Mouse (Mus musculus): ENCODE data around the gene Phf2. TPM values are rescaled to one million over a fixed set of nuclear protein-coding genes. Genes with fewer than 3 reads are reported as not detected.
"Not testable (repeated sequence)": the region's sequence is repeated elsewhere in the genome, so short reads cannot be mapped to it uniquely, and the experiment has no call there.

The Phf2 gene
- polyA plus RNA-seq, 1 experiment from 2014 or later, result 6.6 TPM

- H3K36me3 ChIP-seq, result peaks cover 100% of the 10 kb centered on the region
- H3K9me3 ChIP-seq (replicated peaks), result no peaks in the 10 kb centered on the region
- WGBS, result 95% methylated on average over 10 of the region's 10 CpGs
- no peak for DNase-seq (ENCODE audit: low spot score)
- H3K27ac ChIP-seq (replicated peaks), result no peak overlapping the region
- no peak overlapping the region for H3K4me3 ChIP-seq
- H3K27me3 ChIP-seq (ENCODE audit: low read depth, poor library complexity, severe bottlenecking), result no peaks in the 10 kb centered on the region
- H3K4me1 ChIP-seq, result 0 out of 2 replicates have a peak, but pooled peaks cover 2% of the 10 kb centered on the region
These were observed 48.6 kb downstream of the Phf2 start for GRCm38 (mm10) chr13:48822288-48822687.

DNA sequence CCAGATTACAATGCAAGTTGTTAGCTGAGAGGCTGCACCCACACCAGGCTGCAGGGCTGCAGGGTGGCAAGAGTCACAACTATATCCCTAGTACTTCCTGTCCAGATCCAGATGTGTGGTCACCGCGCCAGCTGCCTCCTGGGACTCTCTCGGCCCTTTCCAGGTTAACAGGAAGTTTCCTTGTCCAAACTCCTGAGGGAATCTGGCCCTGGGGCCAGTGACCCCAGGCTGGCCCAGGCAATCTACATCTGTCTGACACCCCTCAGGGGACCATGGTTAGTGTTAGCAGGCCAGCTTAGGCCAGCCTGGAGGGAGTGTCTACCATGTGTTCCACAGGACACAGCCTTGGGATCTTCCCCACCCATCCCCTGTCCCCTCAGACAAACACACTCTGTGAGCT, 51.8 kb downstream of the Phf2 start:
- WGBS, result 80% methylated on average over 3 of the region's 3 CpGs
- Histone ChIP-seq H3K9me3 (replicated peaks) (no peaks in the 10 kb centered on the region), H3K4me3 (no peak overlapping the region), H3K27me3 (ENCODE audit: low read depth, poor library complexity, severe bottlenecking) (no peaks in the 10 kb centered on the region), H3K27ac (replicated peaks) (no peak overlapping the region), H3K36me3 (peaks cover 100% of the 10 kb centered on the region), H3K4me1 (0 out of 2 replicates have a peak, but pooled peaks cover 2% of the 10 kb centered on the region)
- DNase-seq (ENCODE audit: low spot score), result no peak

DNA sequence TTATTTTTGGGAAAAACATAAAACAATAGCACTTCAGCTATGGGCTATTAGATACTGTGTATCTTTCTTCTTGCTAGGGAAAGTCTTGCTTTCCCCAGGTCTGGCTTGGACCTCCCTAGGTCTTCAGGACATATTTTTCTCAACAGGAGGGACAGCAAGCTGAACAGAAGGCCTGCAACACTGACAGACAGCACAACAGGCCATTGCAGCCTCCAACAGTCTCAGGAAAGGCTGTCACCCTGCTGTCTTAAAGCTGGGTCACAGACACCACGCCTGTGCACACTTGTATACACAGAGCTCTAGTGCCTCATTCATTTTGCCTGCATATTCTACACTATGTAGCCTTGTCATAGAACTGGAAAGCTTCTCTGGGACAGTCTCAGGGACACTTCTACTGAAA, 56.5 kb downstream of the Phf2 start:
- peaks cover 100% of the 10 kb centered on the region for H3K36me3 ChIP-seq
- no peak overlapping the region for H3K27ac ChIP-seq (replicated peaks)
- DNase-seq (ENCODE audit: low spot score), result no peak
- H3K4me3 ChIP-seq, result no peak overlapping the region
- 83% methylated on average over 1 of the region's 1 CpGs for whole genome bisulfite sequencing
- H3K4me1 ChIP-seq, result peaks cover 8% of the 10 kb centered on the region; the same call in 1 of the 2 replicates
- H3K27me3 ChIP-seq (ENCODE audit: low read depth, poor library complexity, severe bottlenecking), result no peaks in the 10 kb centered on the region
- no peaks in the 10 kb centered on the region for H3K9me3 ChIP-seq (replicated peaks)

DNA sequence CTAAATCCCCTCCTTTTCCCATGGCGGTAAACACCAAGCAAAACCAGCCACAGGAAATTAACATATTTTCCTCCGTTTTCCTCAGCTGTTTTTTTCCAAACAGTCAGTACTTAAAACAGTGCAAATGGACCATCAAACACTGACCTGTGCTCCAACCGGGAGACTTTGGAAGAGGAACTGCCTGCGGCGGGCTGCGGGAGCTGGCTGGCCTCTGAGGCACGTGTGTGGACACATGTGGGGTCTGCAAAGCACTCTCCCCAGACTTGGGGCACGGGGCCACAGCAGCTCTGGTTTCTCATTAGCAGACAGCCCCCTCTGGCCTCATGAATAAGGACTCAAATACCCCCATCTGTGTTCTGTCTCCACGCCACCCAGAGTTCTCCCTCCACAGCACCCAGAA, 59.9 kb downstream of the Phf2 start:
- Histone ChIP-seq H3K4me1 (peaks cover 5% of the 10 kb centered on the region; the same call in 1 of the 2 replicates), H3K9me3 (replicated peaks) (no peaks in the 10 kb centered on the region), H3K36me3 (peaks cover 100% of the 10 kb centered on the region), H3K27ac (replicated peaks) (no peak overlapping the region), H3K4me3 (no peak overlapping the region), H3K27me3 (ENCODE audit: low read depth, poor library complexity, severe bottlenecking) (no peaks in the 10 kb centered on the region)
- DNase-seq (ENCODE audit: low spot score), result no peak
- WGBS, result 82% methylated on average over 9 of the region's 9 CpGs

DNA sequence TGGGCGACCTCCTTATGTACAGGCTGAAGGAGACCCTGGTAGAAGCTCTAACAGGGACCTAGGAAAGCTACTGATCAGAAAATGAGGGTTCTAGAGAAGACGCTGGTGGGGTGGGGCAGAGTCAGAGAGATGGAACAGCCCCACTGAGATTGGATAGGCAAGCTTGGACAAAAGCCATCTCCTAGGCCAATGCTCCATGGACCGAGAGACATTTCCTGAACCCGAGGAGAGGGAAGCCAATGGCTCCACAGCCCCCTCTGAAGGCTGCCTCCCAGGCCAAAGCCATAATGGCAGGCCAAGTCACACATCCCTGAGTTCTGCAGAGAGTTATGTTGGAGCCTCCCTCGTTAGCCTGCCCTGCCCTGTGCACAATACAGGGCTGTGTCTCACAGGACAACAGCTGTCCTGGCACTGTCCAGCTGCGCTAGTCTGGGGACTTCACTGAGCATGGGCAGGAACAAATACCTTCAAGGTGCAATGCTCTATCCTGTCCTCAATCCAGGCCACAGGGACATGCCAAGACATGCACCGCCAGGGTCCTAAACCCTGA, 60.6 kb downstream of the Phf2 start:
- Histone ChIP-seq H3K4me1 (peaks cover 5% of the 10 kb centered on the region; the same call in 1 of the 2 replicates), H3K27me3 (ENCODE audit: low read depth, poor library complexity, severe bottlenecking) (no peaks in the 10 kb centered on the region), H3K36me3 (peaks cover 100% of the 10 kb centered on the region), H3K4me3 (no peak overlapping the region), H3K27ac (replicated peaks) (0 out of 2 replicates have a peak overlapping the region, but pooled peaks have one; percentile 14), H3K9me3 (replicated peaks) (no peaks in the 10 kb centered on the region)
- 87% methylated on average over 7 of the region's 7 CpGs for WGBS
- no peak for DNase-seq (ENCODE audit: low spot score)

DNA sequence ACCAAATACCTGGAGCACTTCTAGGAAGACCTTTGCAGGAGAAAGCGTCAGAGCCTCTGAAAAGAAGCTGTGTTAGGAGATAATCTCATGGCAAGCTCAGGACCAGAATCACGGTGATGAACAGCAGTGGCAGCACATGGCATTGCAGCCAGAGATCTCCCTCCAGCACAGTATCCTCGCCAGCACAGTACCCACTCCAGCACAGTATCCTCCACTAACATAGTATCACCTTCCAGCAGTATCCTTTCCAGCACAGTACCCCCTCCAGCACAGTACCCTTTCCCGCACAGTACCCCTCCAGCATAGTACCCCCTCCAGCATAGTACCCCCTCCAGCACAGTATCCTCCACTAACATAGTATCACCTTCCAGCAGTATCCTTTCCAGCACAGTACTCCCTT, 61.3 kb downstream of the Phf2 start:
- WGBS, result 92% methylated on average over 4 of the region's 4 CpGs
- H3K27me3 ChIP-seq (ENCODE audit: low read depth, poor library complexity, severe bottlenecking); H3K9me3 ChIP-seq (replicated peaks); DNase-seq (ENCODE audit: low spot score); H3K4me3 ChIP-seq; H3K27ac ChIP-seq (replicated peaks); H3K4me1 ChIP-seq: not testable (repeated sequence)
- peaks cover 99% of the 10 kb centered on the region for H3K36me3 ChIP-seq

GRCm38 (mm10) chr13:48807481-48808031, 63.4 kb downstream of the Phf2 start:
- Histone ChIP-seq H3K27me3 (ENCODE audit: low read depth, poor library complexity, severe bottlenecking) (no peaks in the 10 kb centered on the region), H3K4me3 (no peak overlapping the region), H3K4me1 (peaks cover 15% of the 10 kb centered on the region), H3K9me3 (replicated peaks) (no peaks in the 10 kb centered on the region), H3K27ac (replicated peaks) (no peak overlapping the region), H3K36me3 (peaks cover 99% of the 10 kb centered on the region)
- peak; percentile 44 for DNase-seq (ENCODE audit: low spot score)
- WGBS, result 77% methylated on average over 5 of the region's 5 CpGs

- 41% methylated on average over 15 of the region's 15 CpGs for WGBS
- Histone ChIP-seq H3K27me3 (ENCODE audit: low read depth, poor library complexity, severe bottlenecking) (no peaks in the 10 kb centered on the region), H3K9me3 (replicated peaks) (no peaks in the 10 kb centered on the region), H3K4me3 (no peak overlapping the region), H3K27ac (replicated peaks) (no peak overlapping the region), H3K36me3 (peaks cover 62% of the 10 kb centered on the region), H3K4me1 (peaks cover 22% of the 10 kb centered on the region)
- DNase-seq (ENCODE audit: low spot score), result no peak
These were observed 68.7 kb downstream of the Phf2 start for GRCm38 (mm10) chr13:48802181-48802580.

GRCm38 (mm10) chr13:48800850-48801546, 69.9 kb downstream of the Phf2 start:
- DNase-seq (ENCODE audit: low spot score), result peak; percentile 75
- H3K27ac ChIP-seq (replicated peaks), result no peak overlapping the region
- H3K9me3 ChIP-seq (replicated peaks), result no peaks in the 10 kb centered on the region
- no peaks in the 10 kb centered on the region for H3K27me3 ChIP-seq (ENCODE audit: low read depth, poor library complexity, severe bottlenecking)
- peaks cover 24% of the 10 kb centered on the region for H3K4me1 ChIP-seq
- no peak overlapping the region for H3K4me3 ChIP-seq
- peaks cover 50% of the 10 kb centered on the region for H3K36me3 ChIP-seq
- 27% methylated on average over 11 of the region's 11 CpGs for WGBS

- Histone ChIP-seq H3K36me3 (peaks cover 25% of the 10 kb centered on the region), H3K9me3 (replicated peaks) (no peaks in the 10 kb centered on the region), H3K27me3 (ENCODE audit: low read depth, poor library complexity, severe bottlenecking) (no peaks in the 10 kb centered on the region), H3K4me3 (no peak overlapping the region), H3K4me1 (peaks cover 14% of the 10 kb centered on the region), H3K27ac (replicated peaks) (peak overlapping the region; percentile 52)
- DNase-seq (ENCODE audit: low spot score), result no peak
- 58% methylated on average over 14 of the region's 14 CpGs for WGBS
These were observed 72.6 kb downstream of the Phf2 start for GRCm38 (mm10) chr13:48798256-48798771.

- no peak for DNase-seq (ENCODE audit: low spot score)
- Histone ChIP-seq H3K4me1 (peaks cover 14% of the 10 kb centered on the region), H3K36me3 (peaks cover 10% of the 10 kb centered on the region), H3K9me3 (replicated peaks) (no peaks in the 10 kb centered on the region), H3K27ac (replicated peaks) (no peak overlapping the region), H3K27me3 (ENCODE audit: low read depth, poor library complexity, severe bottlenecking) (no peaks in the 10 kb centered on the region), H3K4me3 (no peak overlapping the region)
- WGBS, result 74% methylated on average over 11 of the region's 11 CpGs
These were observed 74.0 kb downstream of the Phf2 start for GRCm38 (mm10) chr13:48796906-48797305.

GRCm38 (mm10) chr13:48795711-48796110, 75.2 kb downstream of the Phf2 start:
- H3K9me3 ChIP-seq (replicated peaks), result no peaks in the 10 kb centered on the region
- H3K27ac ChIP-seq (replicated peaks), result no peak overlapping the region
- H3K36me3 ChIP-seq, result no peaks in the 10 kb centered on the region
- no peak overlapping the region for H3K4me3 ChIP-seq
- H3K4me1 ChIP-seq, result peaks cover 14% of the 10 kb centered on the region
- no peak for DNase-seq (ENCODE audit: low spot score)
- WGBS, result 86% methylated on average over 6 of the region's 6 CpGs
- no peaks in the 10 kb centered on the region for H3K27me3 ChIP-seq (ENCODE audit: low read depth, poor library complexity, severe bottlenecking)
